Mouse (Mus musculus) limb, embryonic 14.5 days (tissue): Measurements from ENCODE around the gene Ubfd1. TPM values are rescaled to one million over a fixed set of nuclear protein-coding genes. Genes with fewer than 3 reads are reported as not detected.

ENCODE experiments used
- ATAC-seq: fragments of 200-750 bp; cut with Nextera tagmentation; 2 replicates; pipeline ENCODE4 v1.8.0; 2017; ENCODE audit warnings: low read depth, moderate number of reproducible peaks, moderate TSS enrichment; ENCODE audit not compliant: low FRiP score
- DNase-seq: peaks from one replicate; pipeline ENCODE4 v3.0.0-alpha.2; 2015; ENCODE audit warnings: low spot score
- H3K27ac ChIP-seq: fragments of 300-500 bp; sonication (generic); replicated peaks from 2 replicates; pipeline ENCODE4 v1.5.1; 2014; ENCODE audit warnings: low read depth, mild to moderate bottlenecking, low read length, moderate library complexity, mixed read lengths
- H3K27me3 ChIP-seq: fragments of 300-500 bp; sonication (generic); 2 replicates; pipeline ENCODE4 v1.6.1; 2014; ENCODE audit warnings: low read length, mixed read lengths; ENCODE audit not compliant: control insufficient read depth, insufficient read depth
- H3K36me3 ChIP-seq: fragments of 300-500 bp; sonication (generic); 2 replicates; pipeline ENCODE4 v1.6.1; 2014; ENCODE audit warnings: mild to moderate bottlenecking, low read length, moderate library complexity, mixed read lengths; ENCODE audit not compliant: control insufficient read depth, insufficient read depth
- H3K4me1 ChIP-seq: fragments of 300-500 bp; sonication (generic); 2 replicates; pipeline ENCODE4 v1.6.1; 2014; ENCODE audit warnings: antibody characterized with exemption, low read length, mixed read lengths; ENCODE audit not compliant: control insufficient read depth, insufficient read depth
- H3K4me2 ChIP-seq: fragments of 300-500 bp; sonication (generic); replicated peaks from 2 replicates; pipeline ENCODE4 v1.6.1; 2014; ENCODE audit warnings: low read depth, mild to moderate bottlenecking, low read length, moderate library complexity; ENCODE audit not compliant: severe bottlenecking
- H3K4me3 ChIP-seq: fragments of 300-500 bp; sonication (generic); replicated peaks from 2 replicates; pipeline ENCODE4 v1.5.1; 2014; ENCODE audit warnings: low read length
- H3K9ac ChIP-seq: fragments of 300-500 bp; sonication (generic); 2 replicates; pipeline ENCODE4 v1.6.1; 2014; ENCODE audit warnings: mild to moderate bottlenecking, low read depth, low read length, moderate library complexity; ENCODE audit not compliant: severe bottlenecking
- H3K9me3 ChIP-seq: fragments of 300-500 bp; sonication (generic); 2 replicates; pipeline ENCODE4 v1.6.1; 2016; ENCODE audit warnings: low read length; ENCODE audit not compliant: control insufficient read depth
- POLR2A ChIP-seq: fragments of 200-500 bp; IDR thresholded peaks from 2 replicates; pipeline ENCODE4 v1.8.0; 2012; ENCODE audit warnings: inconsistent platforms, mild to moderate bottlenecking, moderate library complexity, borderline replicate concordance; ENCODE audit not compliant: insufficient read depth, insufficient read length; ENCODE audit errors: extremely low read depth
- WGBS: fragments of 180-500 bp; shearing (Covaris S2); extraction: QIAGEN DNeasy Blood & Tissue Kit; methylation state at CpG from one replicate; pipeline ENCODE4 v1.1.7; 2014; 5-methylcytosine and 5-hydroxymethylcytosine counted together
- polyA plus RNA-seq, 2 experiments: library from polyadenylated mRNA; depleted of rRNA in 1 of 2; stranded (reverse) in 1 of 2; unstranded in 1 of 2; fragments of >200 nt; fragmentation: Nextera tagmentation in 1 of 2; extraction: Ambion mirVana in 1 of 2; gene quantifications; 2 replicates each; pipeline versions ENCODE4 v1.2.1 to v1.2.3; 2012 to 2014

The Ubfd1 gene
- polyA plus RNA-seq, 2 experiments, result 75.7 to 96.4 TPM

DNA sequence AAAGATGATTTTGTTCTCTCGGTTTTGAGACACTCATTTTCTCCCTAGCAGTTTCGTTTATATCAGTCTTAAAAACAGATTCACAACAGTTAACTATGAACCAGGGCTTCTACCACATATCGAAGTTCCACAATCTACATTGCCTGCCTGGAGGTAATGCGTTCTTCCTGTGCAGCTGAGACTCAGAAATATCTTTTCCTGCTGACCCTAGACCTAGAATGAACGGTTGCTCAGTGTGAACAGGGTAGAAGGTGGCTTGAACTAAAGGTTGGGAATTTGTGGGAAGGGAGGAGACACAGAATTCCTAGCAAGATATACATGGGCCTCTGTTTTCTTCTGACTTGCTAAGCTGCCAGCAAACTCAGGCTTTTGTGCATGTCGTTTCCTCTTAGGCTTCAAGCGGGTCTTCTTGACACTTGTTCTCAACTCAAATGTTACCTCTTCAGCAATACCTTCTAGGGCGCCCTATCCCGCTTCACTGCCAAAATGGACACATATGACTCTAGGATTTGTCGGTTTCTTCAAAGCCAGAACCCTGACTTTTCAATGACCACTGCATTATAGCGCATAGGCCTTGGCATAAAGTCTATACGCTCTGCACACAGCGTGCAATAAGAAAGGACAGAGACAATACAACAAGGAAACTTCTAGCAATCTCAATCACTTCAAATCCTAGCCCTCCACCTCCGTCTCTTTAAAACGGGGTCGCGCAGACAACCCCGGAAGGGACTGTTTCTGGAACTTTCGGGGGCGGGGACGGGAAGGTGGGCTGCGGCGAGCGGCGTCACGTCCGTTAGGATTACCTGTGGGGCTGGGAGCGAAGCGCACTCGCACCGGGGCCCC lies 652 bp upstream of the Ubfd1 start:
- ATAC-seq, result peak; percentile 64
- H3K9ac ChIP-seq, result peak overlapping the region; percentile 97
- 18% methylated on average over 30 of the region's 31 CpGs for WGBS

DNA sequence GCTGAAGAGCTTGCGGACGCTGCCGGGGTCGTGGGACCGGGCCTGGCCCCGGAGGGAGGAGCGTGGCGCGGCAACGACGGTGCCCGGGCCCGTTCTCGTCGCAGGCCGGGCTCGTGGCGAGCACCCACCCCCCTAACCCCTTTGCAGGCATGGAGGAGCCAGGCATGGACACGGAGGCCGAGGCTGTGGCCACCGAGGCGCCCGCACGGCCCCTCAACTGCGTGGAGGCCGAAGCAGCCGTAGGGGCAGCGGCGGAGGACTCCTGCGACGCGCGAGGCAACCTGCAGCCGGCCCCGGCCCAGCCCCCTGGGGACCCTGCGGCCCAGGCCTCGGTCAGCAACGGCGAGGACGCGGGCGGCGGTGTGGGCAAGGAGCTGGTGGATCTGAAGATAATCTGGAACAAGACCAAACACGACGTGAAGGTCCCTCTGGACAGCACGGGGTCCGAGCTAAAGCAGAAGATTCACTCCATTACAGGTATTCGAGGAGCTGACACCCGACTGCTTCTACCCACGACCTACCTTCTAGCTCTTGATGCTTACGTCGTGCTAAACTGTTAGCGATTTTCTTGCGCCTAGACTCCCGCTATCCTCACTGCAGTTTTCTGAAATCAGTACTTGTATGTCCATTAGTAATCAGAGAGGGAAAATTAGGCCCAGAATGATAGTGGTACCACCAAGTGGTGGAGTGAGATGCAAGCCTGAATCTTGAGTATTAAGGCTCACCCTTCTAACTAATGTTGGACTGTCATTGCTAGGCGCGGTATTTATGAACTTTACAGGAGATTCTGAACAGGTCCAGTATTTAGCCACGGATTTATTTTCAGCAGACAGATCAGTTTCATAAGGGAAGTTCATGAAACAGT lies 774 bp downstream of the Ubfd1 start:
- DNase-seq, result no peak
- Histone ChIP-seq H3K36me3 (peaks cover 31% of the 10 kb centered on the region), H3K9ac (peak overlapping the region; percentile 97), H3K27ac (peak overlapping the region; percentile 94), H3K4me2 (peak overlapping the region; percentile 67), H3K4me3 (peak overlapping the region; percentile 99), H3K4me1 (peaks cover 19% of the 10 kb centered on the region), H3K9me3 (no peaks in the 10 kb centered on the region), H3K27me3 (no peaks in the 10 kb centered on the region)
- peak; percentile 5; the same call in 1 of the 2 replicates for ATAC-seq
- WGBS, result 1% methylated on average over 51 of the region's 58 CpGs
- no peak for TF ChIP-seq POLR2A

More for the DNA sequence above, 652 bp upstream of the Ubfd1 start:
- peak overlapping the region; percentile 99 for H3K4me3 ChIP-seq
- peaks cover 19% of the 10 kb centered on the region for H3K4me1 ChIP-seq
- no peaks in the 10 kb centered on the region for H3K9me3 ChIP-seq
- peaks cover 20% of the 10 kb centered on the region for H3K36me3 ChIP-seq
- no peaks in the 10 kb centered on the region for H3K27me3 ChIP-seq
- peak overlapping the region; percentile 94 for H3K27ac ChIP-seq
- no peak for DNase-seq
- no peak for TF ChIP-seq POLR2A
- H3K4me2 ChIP-seq, result peak overlapping the region; percentile 67

DNA sequence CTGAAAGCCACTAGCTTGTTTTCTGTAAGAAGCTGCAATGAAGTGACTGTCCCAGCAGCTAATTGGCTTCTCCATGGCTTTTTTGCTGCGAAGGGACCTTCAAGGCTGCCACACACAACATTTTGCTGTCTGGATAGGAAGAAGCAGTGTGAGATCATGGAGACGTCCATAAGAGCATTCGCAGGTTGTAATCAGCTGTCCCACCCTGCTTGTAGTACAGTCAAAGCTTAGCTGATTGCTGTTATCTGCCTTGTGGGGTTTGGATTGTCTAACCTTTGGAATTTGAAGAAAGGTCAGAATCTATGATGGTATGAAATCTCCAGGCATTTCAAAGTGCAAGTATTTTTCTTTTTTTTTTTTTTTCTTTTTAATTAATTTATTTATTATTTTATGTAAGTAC lies 7.4 kb downstream of the Ubfd1 start:
- H3K36me3 ChIP-seq, result peaks cover 85% of the 10 kb centered on the region
- no peak for TF ChIP-seq POLR2A

DNA sequence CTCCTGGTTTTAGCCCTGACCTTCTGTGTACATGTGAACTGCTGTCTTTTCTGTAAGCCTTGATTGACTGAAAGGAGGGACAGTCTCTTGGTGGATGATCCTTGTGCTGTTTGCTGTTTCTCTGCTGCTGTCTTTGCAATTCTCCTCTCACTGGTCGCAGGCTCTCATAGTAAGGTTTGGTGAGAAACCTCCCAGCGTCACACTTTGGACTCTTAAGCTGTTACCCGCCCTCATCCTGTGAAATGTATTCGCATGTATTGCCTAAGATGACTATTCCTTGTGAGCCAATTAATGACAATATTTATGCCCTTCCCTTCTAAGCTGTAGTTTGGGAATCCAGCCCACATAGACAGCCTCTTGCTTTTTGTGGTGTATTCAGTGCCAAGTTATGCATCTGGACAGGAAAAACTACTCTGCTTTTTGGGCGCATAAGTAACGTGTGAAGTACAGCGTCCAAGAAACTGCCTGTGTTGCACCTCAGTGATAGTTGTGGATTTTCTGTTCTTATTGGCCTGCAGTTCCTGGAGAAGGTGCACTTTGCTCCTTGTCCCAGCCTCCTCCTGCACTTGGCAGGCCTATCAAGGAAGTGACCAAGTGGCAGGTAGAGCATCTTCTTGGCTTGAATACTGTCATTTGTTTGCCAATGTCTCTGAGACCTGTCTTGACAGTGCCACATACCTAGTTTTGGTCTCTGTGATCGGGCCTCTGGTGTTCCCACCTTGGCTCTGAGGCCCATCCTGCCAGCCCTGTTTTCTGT lies 13.0 kb downstream of the Ubfd1 start:
- Histone ChIP-seq H3K9me3 (no peaks in the 10 kb centered on the region), H3K4me3 (no peak overlapping the region), H3K36me3 (peaks cover 86% of the 10 kb centered on the region), H3K4me2 (no peak overlapping the region), H3K27ac (no peak overlapping the region), H3K4me1 (no peaks in the 10 kb centered on the region), H3K9ac (no peak overlapping the region), H3K27me3 (no peaks in the 10 kb centered on the region)
- DNase-seq (no peak), ATAC-seq (no peak)
- TF ChIP-seq POLR2A, result no peak
- WGBS, result 94% methylated on average over 8 of the region's 8 CpGs

More for the DNA sequence above, 7.4 kb downstream of the Ubfd1 start:
- 90% methylated on average over 3 of the region's 3 CpGs for WGBS
- Histone ChIP-seq H3K4me2 (no peak overlapping the region), H3K4me1 (no peaks in the 10 kb centered on the region), H3K4me3 (no peak overlapping the region), H3K27me3 (no peaks in the 10 kb centered on the region), H3K27ac (no peak overlapping the region), H3K9ac (no peak overlapping the region), H3K9me3 (no peaks in the 10 kb centered on the region)
- DNase-seq, result no peak
- ATAC-seq, result no peak

DNA sequence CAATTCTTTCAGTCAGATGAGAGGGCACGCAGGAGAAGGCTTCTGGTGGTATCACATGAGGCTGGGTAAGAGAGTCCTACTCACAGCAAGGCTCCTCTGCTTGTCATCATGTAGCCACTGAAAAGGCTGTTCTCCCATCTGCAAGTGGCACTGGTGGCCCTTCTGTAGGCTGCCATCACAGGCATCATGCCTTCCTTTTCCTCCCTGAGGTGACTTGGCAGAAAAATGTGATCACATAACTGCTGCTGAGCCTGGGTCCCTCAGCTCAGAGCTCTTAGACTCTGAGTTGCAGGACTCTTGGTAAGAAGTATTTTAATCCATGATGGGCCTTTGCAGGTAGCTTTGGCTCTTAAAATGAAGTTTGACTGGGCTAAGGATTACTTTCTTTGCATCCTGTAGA lies 14.1 kb downstream of the Ubfd1 start:
- ATAC-seq (no peak), DNase-seq (no peak)
- H3K27ac ChIP-seq, result no peak overlapping the region
- no peaks in the 10 kb centered on the region for H3K9me3 ChIP-seq
- H3K4me1 ChIP-seq, result no peaks in the 10 kb centered on the region
- H3K27me3 ChIP-seq, result no peaks in the 10 kb centered on the region
- H3K4me2 ChIP-seq, result no peak overlapping the region
- H3K36me3 ChIP-seq, result peaks cover 79% of the 10 kb centered on the region
- TF ChIP-seq POLR2A, result no peak
- H3K4me3 ChIP-seq, result no peak overlapping the region
- no peak overlapping the region for H3K9ac ChIP-seq
- WGBS, result 89% methylated on average over 1 of the region's 1 CpGs
